Mouse (Mus musculus): ENCODE results near the gene Tmem126a.

- TF ChIP-seq POLR2A (IDR thresholded peaks at IDR 0.05; ENCODE audit: insufficient read depth, low read depth, low read length) (0 out of 2 replicates have a peak, but pooled peaks have one; percentile 18), CTCF (IDR thresholded peaks at IDR 0.05; ENCODE audit: insufficient read depth, low read depth, low read length) (no peak)
Measured at GRCm38 (mm10) chr7:90426020-90427001, 30.7 kb downstream of the Tmem126a start, which contains the start of gene Ccdc89.
